Mouse (Mus musculus) embryo, embryonic 11.5 days (tissue): ENCODE results near the gene Rnaseh2a.

ENCODE experiments used
- DNase-seq: peaks from one replicate; pipeline ENCODE4 v3.0.0-alpha.2; 2012; ENCODE audit warnings: low read depth, low spot score

Rnaseh2a gene

GRCm38 (mm10) chr8:84907037-84907436, 62.5 kb downstream of the Rnaseh2a start:
- no peak for DNase-seq
